Mouse (Mus musculus) lung, postnatal 25 days (tissue): Measurements from ENCODE around the gene Ppm1h.

ENCODE experiments used
- DNase-seq: peaks from one replicate; pipeline ENCODE4 v3.0.0; 2022; ENCODE audit warnings: low spot score

The Ppm1h gene

DNA sequence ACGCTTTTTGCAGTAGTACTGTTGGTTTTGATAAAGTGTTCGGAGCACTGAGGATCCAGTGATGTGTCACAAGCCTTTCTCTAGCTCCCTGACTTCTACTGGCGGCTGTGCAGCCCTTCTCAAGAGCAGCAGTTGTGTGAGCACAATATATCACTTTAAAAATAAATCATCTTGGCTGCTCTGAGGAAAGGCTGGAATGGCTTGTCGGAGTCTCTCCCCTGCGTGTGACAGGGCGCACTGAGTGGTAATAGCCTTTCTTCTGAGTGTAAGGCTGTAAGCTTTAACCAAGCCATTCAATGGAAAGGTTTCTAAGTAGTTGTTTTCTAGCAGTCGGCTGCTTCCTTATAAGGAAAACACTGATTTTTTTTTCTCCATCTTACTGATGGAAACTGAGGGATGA is 91.8 kb downstream of the Ppm1h start:
- no peak for DNase-seq

DNA sequence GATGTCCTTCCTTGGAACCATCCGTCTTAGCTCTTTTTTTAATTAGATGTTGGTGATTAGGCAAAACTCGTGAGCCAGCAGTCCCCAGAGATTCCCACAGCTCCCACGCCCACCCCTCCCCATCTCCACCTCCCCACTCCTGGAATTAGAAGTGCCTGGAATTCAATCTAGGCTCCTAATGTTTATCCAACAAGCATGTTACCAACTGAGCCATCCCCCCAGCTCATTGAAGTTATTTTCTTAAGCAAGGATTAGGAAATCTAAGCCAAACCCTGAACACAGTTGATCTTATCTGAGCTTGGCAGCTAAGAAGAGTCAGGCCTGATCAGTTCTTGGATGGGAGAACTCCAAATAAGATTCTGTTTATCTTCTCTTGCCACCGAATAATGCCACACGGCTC is 92.4 kb downstream of the Ppm1h start:
- DNase-seq = no peak

GRCm38 (mm10) chr10:122774169-122774568 is 95.6 kb downstream of the Ppm1h start:
- no peak for DNase-seq

- no peak for DNase-seq
Observed at GRCm38 (mm10) chr10:122777436-122777835, 98.9 kb downstream of the Ppm1h start.

DNA sequence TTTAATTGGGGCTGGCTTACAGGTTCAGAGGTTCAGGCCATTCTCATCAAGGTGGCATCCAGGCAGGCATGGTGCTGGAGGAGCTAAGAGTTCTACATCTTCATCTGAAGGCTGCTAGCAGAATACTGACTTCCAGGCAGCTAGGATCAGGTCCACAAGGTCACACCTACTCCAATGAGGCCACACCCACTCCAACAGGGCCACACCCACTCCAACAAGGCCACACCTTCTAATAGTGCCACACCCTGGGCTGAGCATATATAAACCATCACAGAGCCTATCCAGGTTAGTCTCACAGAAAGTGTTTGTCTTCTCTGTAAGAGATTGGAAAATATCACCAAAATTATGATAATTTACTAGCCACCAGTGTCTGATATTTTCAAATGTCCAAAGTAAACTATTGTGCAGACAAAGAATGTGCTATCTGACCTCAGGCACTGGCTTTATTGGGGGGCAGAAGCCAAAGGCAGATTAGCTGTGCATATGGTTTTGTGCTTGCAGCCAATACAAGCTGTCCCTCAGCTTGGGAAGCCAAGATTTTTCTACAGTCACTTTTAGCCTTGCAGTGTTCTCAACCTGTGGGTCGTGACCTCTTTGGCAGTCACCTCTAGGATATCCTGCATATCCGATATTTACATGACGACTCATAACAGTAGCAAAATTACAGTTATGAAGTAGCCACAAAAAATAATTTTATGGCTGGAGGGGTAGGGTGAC is 99.5 kb downstream of the Ppm1h start:
- no peak for DNase-seq

GRCm38 (mm10) chr10:122779351-122779750 is 100.8 kb downstream of the Ppm1h start:
- DNase-seq = no peak

- no peak for DNase-seq
Observed at GRCm38 (mm10) chr10:122782755-122783154, 104.2 kb downstream of the Ppm1h start.

DNA sequence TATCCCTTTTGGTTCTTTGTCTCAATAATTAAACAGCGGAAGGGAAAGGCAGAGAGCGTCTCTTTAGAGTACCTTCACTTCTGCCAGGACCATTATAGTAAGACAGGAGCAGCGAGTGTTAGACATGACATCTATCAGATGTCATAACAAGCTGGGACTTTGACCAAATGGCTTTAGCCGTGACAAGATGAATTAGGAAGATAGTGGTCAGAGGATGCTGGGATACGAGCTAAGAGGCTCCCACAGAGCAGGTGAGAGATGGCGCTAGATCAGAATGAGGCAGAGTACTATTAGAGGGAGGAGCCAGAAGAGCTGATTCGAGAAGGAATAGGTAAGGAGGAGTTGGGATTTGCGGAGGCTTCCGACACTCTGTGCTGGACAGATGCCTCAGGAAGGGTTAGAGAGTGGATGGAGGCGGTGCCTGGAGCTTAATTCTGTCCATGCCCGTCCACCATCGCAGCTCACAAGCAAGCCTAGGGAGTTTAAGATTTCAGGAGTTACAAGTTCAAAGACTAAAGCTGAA is 111.1 kb downstream of the Ppm1h start:
- no peak for DNase-seq

DNA sequence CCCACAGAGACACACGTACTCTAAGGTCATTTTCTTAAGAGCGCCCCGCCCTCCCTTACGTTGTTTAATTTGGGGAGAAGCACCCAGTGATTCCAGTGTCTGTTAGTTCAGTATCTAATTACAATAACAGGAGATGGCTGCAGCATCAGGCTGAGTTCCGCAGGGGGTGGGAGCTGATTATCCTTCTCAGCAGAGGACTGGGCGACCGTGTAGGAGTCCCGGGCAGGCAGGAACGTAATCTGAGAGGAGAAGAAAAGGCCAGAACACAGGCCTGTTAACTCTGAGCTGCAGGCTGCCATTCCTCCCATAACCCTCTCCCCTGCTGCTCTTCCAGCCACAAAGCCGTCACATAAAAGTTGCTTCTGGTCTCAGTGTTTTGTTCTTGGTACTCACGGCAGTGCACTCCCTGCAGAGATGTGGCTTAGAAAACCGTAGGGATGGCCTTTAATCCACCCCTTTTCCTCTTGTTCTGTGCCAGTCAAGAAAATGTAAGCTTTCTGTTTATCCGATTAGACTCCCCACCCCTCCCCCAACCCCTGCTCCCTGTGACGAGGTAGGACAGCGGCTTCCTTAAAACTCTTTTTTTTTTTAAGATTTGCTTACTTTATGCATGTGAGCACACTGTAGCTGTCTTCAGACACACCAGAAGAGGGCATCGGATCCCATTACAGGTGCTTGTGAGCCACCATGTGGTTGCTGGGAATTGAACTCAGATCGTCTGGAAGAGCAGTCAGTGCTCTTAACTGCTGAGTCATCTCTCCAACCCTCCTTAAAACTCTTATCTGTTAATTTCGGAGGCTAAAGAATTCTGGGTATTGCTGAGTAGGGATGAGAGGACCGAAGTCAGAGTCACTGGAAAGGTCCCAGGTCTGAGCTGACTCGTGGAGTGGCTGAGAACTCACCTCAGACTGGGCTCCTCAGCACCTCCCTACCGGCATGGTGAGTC is 113.7 kb downstream of the Ppm1h start:
- DNase-seq = no peak

- DNase-seq = no peak
Observed at GRCm38 (mm10) chr10:122793193-122793592, 114.6 kb downstream of the Ppm1h start.

GRCm38 (mm10) chr10:122794187-122794850 is 115.8 kb downstream of the Ppm1h start:
- DNase-seq = peak; percentile 86

DNA sequence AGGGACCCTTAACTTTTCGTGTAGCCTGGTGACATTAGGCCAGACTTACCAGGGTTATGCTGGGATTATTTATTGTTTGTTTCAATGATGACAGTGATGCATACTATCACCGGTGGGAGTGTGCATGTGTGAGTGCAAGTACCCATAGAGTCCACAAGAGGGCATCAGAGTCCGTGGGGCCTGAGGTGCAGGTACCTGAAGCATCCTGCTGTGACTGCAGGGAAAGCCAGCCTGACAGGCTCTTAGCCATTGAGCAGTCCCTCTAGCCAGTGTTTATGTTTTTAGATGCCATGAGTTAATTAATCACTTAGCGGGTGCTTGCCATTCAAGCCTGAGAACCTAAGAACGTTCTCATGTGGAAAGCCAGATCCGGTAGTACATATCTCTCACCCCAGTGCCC is 119.4 kb downstream of the Ppm1h start:
- no peak for DNase-seq

GRCm38 (mm10) chr10:122800003-122800731 is 121.6 kb downstream of the Ppm1h start:
- peak; percentile 75 for DNase-seq

- no peak for DNase-seq
Observed at GRCm38 (mm10) chr10:122800732-122801110, 122.2 kb downstream of the Ppm1h start.

GRCm38 (mm10) chr10:122802218-122802617 is 123.7 kb downstream of the Ppm1h start:
- DNase-seq = no peak

DNA sequence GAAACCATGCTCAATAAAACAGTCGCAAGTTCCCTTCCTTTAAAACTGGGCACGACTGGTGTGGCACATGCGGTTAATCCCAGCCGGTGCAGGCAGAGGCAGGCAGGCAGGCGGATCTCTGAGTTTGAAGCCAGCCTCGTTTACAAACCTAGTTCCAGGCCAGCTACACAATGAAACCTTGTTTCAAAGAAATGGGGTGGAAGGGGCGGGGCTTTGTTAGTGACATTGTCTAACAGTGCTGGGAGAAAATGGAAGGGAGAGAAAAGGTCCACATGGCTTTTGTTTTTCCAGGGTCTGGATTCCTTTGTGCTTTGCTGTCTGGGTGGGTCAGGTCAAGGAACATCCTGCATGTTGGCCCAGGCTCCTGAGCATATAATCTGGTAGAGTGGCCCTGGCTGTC is 124.3 kb downstream of the Ppm1h start:
- no peak for DNase-seq

GRCm38 (mm10) chr10:122803906-122804305 is 125.3 kb downstream of the Ppm1h start:
- DNase-seq = peak; percentile 65

- no peak for DNase-seq
Observed at GRCm38 (mm10) chr10:122805866-122806265, 127.3 kb downstream of the Ppm1h start.

- peak; percentile 80 for DNase-seq
Observed at GRCm38 (mm10) chr10:122807127-122808105, 128.9 kb downstream of the Ppm1h start.

GRCm38 (mm10) chr10:122808186-122808585 is 129.6 kb downstream of the Ppm1h start:
- no peak for DNase-seq
